Mouse (Mus musculus) embryo, embryonic 11.5 days (tissue): ENCODE results near the gene Fam84b.
"Not testable (repeated sequence)": the region's sequence is repeated elsewhere in the genome, so short reads cannot be mapped to it uniquely, and the experiment has no call there.

ENCODE experiments used
- DNase-seq: peaks from one replicate; pipeline ENCODE4 v3.0.0-alpha.2; 2012; ENCODE audit warnings: low read depth, low spot score

Gene Fam84b

GRCm38 (mm10) chr15:60853231-60853999, at the start of gene Fam84b:
TSS of gene Fam84b (minus strand) at chr15:60853778.
- no peak for DNase-seq

GRCm38 (mm10) chr15:60898187-60898965, 44.8 kb upstream of the Fam84b start:
- DNase-seq, result no peak

GRCm38 (mm10) chr15:60896040-60896439, 42.5 kb upstream of the Fam84b start:
- DNase-seq, result no peak

GRCm38 (mm10) chr15:60892976-60893463, 39.4 kb upstream of the Fam84b start:
- no peak for DNase-seq

- no peak for DNase-seq
These were observed 35.1 kb upstream of the Fam84b start for GRCm38 (mm10) chr15:60888724-60889123.

GRCm38 (mm10) chr15:60875721-60876120, 22.1 kb upstream of the Fam84b start:
- DNase-seq, result no peak

GRCm38 (mm10) chr15:60862417-60862816, 8.8 kb upstream of the Fam84b start:
- DNase-seq, result no peak

GRCm38 (mm10) chr15:60855112-60855511, 1.5 kb upstream of the Fam84b start:
- no peak for DNase-seq

GRCm38 (mm10) chr15:60854151-60854550, 573 bp upstream of the Fam84b start:
- DNase-seq, result no peak

GRCm38 (mm10) chr15:60848630-60849029, 4.9 kb downstream of the Fam84b start:
- no peak for DNase-seq

- DNase-seq, result no peak
These were observed 7.3 kb downstream of the Fam84b start for GRCm38 (mm10) chr15:60846291-60846690.

- no peak for DNase-seq
These were observed 7.7 kb downstream of the Fam84b start for GRCm38 (mm10) chr15:60845886-60846285.

GRCm38 (mm10) chr15:60841785-60842184, 11.8 kb downstream of the Fam84b start:
- DNase-seq, result no peak

- DNase-seq, result not testable (repeated sequence)
These were observed 12.3 kb downstream of the Fam84b start for GRCm38 (mm10) chr15:60841312-60841711.

GRCm38 (mm10) chr15:60840296-60840670, 13.3 kb downstream of the Fam84b start:
- no peak for DNase-seq

- DNase-seq, result no peak
These were observed 13.9 kb downstream of the Fam84b start for GRCm38 (mm10) chr15:60839539-60840295.

GRCm38 (mm10) chr15:60838135-60838534, 15.4 kb downstream of the Fam84b start:
- no peak for DNase-seq

- no peak for DNase-seq
These were observed 15.9 kb downstream of the Fam84b start for GRCm38 (mm10) chr15:60837719-60838118.

- DNase-seq, result no peak
These were observed 17.3 kb downstream of the Fam84b start for GRCm38 (mm10) chr15:60836321-60836720.

GRCm38 (mm10) chr15:60834598-60835571, 18.7 kb downstream of the Fam84b start:
- no peak for DNase-seq
